Mouse (Mus musculus) embryonic facial prominence, embryonic 11.5 days (tissue): ENCODE measurements around the gene Syce2. TPM values are rescaled to one million over a fixed set of nuclear protein-coding genes. Genes with fewer than 3 reads are reported as not detected.
A peak's percentile ranks its signal among the peaks of the same experiment; 100 is the strongest.

Experiments
- ATAC-seq: fragments of 200-750 bp; cut with Nextera tagmentation; replicated peaks from 2 replicates; pipeline ENCODE4 v1.8.0; 2017; ENCODE audit warnings: low read depth; ENCODE audit not compliant: insufficient number of reproducible peaks, low FRiP score, low TSS enrichment
- DNase-seq: peaks from one replicate; pipeline ENCODE4 v3.0.0-alpha.2; 2015; ENCODE audit warnings: low spot score
- H3K27ac ChIP-seq: fragments of 300-500 bp; sonication (generic); replicated peaks from 2 replicates; pipeline ENCODE4 v1.5.1; 2014; ENCODE audit warnings: mild to moderate bottlenecking, low read depth, low read length, control low read depth
- H3K27me3 ChIP-seq: fragments of 300-500 bp; sonication (generic); 2 replicates; pipeline ENCODE4 v1.6.1; 2014; ENCODE audit warnings: mild to moderate bottlenecking, low read length, moderate library complexity, mixed read lengths; ENCODE audit not compliant: control insufficient read depth, insufficient read depth
- H3K36me3 ChIP-seq: fragments of 300-500 bp; sonication (generic); replicated peaks from 2 replicates; pipeline ENCODE4 v1.6.1; 2014; ENCODE audit warnings: low read depth, mild to moderate bottlenecking, low read length, moderate library complexity, mixed read lengths; ENCODE audit not compliant: control insufficient read depth, insufficient read depth
- H3K4me1 ChIP-seq: fragments of 300-500 bp; sonication (generic); 2 replicates; pipeline ENCODE4 v1.6.1; 2014; ENCODE audit warnings: low read length, mixed read lengths; ENCODE audit not compliant: control insufficient read depth, insufficient read depth
- H3K4me2 ChIP-seq: fragments of 300-500 bp; sonication (generic); 2 replicates; pipeline ENCODE4 v1.6.1; 2014; ENCODE audit warnings: low read depth, mild to moderate bottlenecking, control low read depth, low read length, moderate library complexity
- H3K4me3 ChIP-seq: fragments of 300-500 bp; sonication (generic); 2 replicates; pipeline ENCODE4 v1.5.1; 2014; ENCODE audit warnings: low read depth, low read length, control low read depth
- H3K9ac ChIP-seq: fragments of 300-500 bp; sonication (generic); replicated peaks from 2 replicates; pipeline ENCODE4 v1.6.1; 2014; ENCODE audit warnings: mild to moderate bottlenecking, control low read depth, low read length
- H3K9me3 ChIP-seq: fragments of 300-500 bp; sonication (generic); replicated peaks from 2 replicates; pipeline ENCODE4 v1.6.1; 2016; ENCODE audit warnings: mild to moderate bottlenecking, low read length, inconsistent platforms, mixed read lengths; ENCODE audit not compliant: control insufficient read depth
- WGBS: fragments of 180-500 bp; shearing (Covaris S2); extraction: QIAGEN DNeasy Blood & Tissue Kit; methylation state at CpG from one replicate; pipeline ENCODE4 v1.1.7; 2014; 5-methylcytosine and 5-hydroxymethylcytosine counted together
- polyA plus RNA-seq: library from polyadenylated mRNA; unstranded; fragments of >200 nt; fragmentation: Nextera tagmentation; extraction: Ambion mirVana; gene quantifications from 2 replicates; pipeline ENCODE4 v1.2.1, GENCODE M21; 2014

The Syce2 gene
- polyA plus RNA-seq, 1 experiment from 2014 or later = 89.2 TPM

GRCm38 (mm10) chr8:84839411-84839810, 32.5 kb upstream of the Syce2 start:
- peaks cover 12% of the 10 kb centered on the region for H3K4me1 ChIP-seq
- no peak overlapping the region for H3K27ac ChIP-seq
- no peak for ATAC-seq
- DNase-seq = no peak
- H3K36me3 ChIP-seq = peaks cover 45% of the 10 kb centered on the region
- peak overlapping the region; percentile 84; the same call in 1 of the 2 replicates for H3K9ac ChIP-seq
- H3K27me3 ChIP-seq = no peaks in the 10 kb centered on the region
- H3K9me3 ChIP-seq = no peaks in the 10 kb centered on the region
- WGBS = 92% methylated on average over 2 of the region's 2 CpGs
- peak overlapping the region; percentile 88 for H3K4me3 ChIP-seq
- peak overlapping the region; percentile 78 for H3K4me2 ChIP-seq

- H3K36me3 ChIP-seq = peaks cover 45% of the 10 kb centered on the region
- H3K9me3 ChIP-seq = no peaks in the 10 kb centered on the region
- ATAC-seq (no peak), DNase-seq (no peak)
- no peaks in the 10 kb centered on the region for H3K27me3 ChIP-seq
- H3K4me2 ChIP-seq = peak overlapping the region; percentile 78
- peaks cover 16% of the 10 kb centered on the region for H3K4me1 ChIP-seq
- H3K4me3 ChIP-seq = peak overlapping the region; percentile 88
- peak overlapping the region; percentile 80 for H3K27ac ChIP-seq
- peak overlapping the region; percentile 84 for H3K9ac ChIP-seq
- WGBS = 8% methylated on average over 7 of the region's 7 CpGs
Observed at GRCm38 (mm10) chr8:84839875-84840247, 32.0 kb upstream of the Syce2 start.

GRCm38 (mm10) chr8:84840248-84840999, 31.5 kb upstream of the Syce2 start, which contains the start of gene Rad23a:
Rad23a (minus strand) TSS chr8:84840665.
- Histone ChIP-seq H3K4me3 (peak within 1 kb of the TSS; percentile 88), H3K36me3 (peaks cover 42% of the 10 kb centered on the region), H3K27me3 (no peaks in the 10 kb centered on the region), H3K27ac (peak within 1 kb of the TSS; percentile 80), H3K9me3 (no peaks in the 10 kb centered on the region), H3K4me1 (peaks cover 17% of the 10 kb centered on the region), H3K9ac (peak within 1 kb of the TSS; percentile 84), H3K4me2 (peak within 1 kb of the TSS; percentile 78)
- ATAC-seq (peak; percentile 90), DNase-seq (peak; percentile 97)
- WGBS = 0% methylated on average over 43 of the region's 55 CpGs

GRCm38 (mm10) chr8:84841514-84841913, 30.4 kb upstream of the Syce2 start:
- H3K9me3 ChIP-seq = no peaks in the 10 kb centered on the region
- no peak for ATAC-seq
- H3K4me1 ChIP-seq = peaks cover 17% of the 10 kb centered on the region
- no peak overlapping the region for H3K4me2 ChIP-seq
- H3K36me3 ChIP-seq = peaks cover 35% of the 10 kb centered on the region
- H3K4me3 ChIP-seq = no peak overlapping the region
- 68% methylated on average over 1 of the region's 1 CpGs for WGBS
- H3K9ac ChIP-seq = no peak overlapping the region
- DNase-seq = no peak
- H3K27me3 ChIP-seq = no peaks in the 10 kb centered on the region
- no peak overlapping the region for H3K27ac ChIP-seq

DNA sequence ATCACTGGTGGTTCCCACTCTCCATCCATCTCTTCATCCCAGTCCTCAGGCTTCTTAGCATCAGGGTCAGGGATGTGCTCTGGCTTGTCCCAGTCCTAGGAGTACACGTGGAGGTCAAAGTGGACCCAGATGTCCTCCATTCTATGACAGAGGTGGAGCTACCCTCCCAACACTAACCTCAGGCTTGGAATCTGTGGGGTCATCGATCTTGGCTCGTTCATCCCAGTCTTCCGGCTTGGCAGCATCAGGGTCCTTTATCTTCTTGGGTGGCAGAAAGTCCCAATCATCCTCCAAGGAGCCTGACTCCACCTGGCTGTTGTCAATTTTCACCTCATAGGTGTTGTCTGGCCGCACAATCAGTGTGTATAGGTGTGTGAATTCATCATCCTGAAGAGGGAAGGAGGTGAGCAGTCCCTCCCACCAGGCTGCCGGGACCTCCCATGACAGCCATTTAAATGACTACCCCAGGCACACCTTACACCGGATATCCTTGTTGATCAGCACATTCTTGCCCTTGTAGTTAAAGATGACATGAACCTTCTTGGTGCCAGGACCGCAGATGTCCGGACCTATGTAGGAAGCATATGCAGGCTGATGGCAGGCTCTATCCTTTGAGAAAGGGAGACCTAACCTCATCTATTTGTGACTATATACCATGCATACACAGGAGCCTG, 27.4 kb upstream of the Syce2 start:
- H3K4me1 ChIP-seq = peaks cover 4% of the 10 kb centered on the region; the same call in 1 of the 2 replicates
- no peak overlapping the region for H3K27ac ChIP-seq

GRCm38 (mm10) chr8:84845355-84846093, 26.4 kb upstream of the Syce2 start:
- 18% methylated on average over 12 of the region's 12 CpGs for WGBS
- Histone ChIP-seq H3K36me3 (peaks cover 26% of the 10 kb centered on the region), H3K4me2 (peak overlapping the region; percentile 69), H3K27ac (peak overlapping the region; percentile 85; the same call in 1 of the 2 replicates), H3K27me3 (no peaks in the 10 kb centered on the region), H3K9ac (peak overlapping the region; percentile 94), H3K4me3 (peak overlapping the region; percentile 85), H3K9me3 (no peaks in the 10 kb centered on the region), H3K4me1 (peaks cover 4% of the 10 kb centered on the region; the same call in 1 of the 2 replicates)
- DNase-seq = peak; percentile 60
- ATAC-seq = no peak

More for the DNA sequence above, 27.4 kb upstream of the Syce2 start:
- ATAC-seq = no peak
- no peak for DNase-seq
- H3K36me3 ChIP-seq = peaks cover 26% of the 10 kb centered on the region
- no peaks in the 10 kb centered on the region for H3K27me3 ChIP-seq
- peak overlapping the region; percentile 30 for H3K9ac ChIP-seq
- no peaks in the 10 kb centered on the region for H3K9me3 ChIP-seq
- 84% methylated on average over 9 of the region's 9 CpGs for WGBS
- peak overlapping the region; percentile 69 for H3K4me2 ChIP-seq
- peak overlapping the region; percentile 85 for H3K4me3 ChIP-seq

DNA sequence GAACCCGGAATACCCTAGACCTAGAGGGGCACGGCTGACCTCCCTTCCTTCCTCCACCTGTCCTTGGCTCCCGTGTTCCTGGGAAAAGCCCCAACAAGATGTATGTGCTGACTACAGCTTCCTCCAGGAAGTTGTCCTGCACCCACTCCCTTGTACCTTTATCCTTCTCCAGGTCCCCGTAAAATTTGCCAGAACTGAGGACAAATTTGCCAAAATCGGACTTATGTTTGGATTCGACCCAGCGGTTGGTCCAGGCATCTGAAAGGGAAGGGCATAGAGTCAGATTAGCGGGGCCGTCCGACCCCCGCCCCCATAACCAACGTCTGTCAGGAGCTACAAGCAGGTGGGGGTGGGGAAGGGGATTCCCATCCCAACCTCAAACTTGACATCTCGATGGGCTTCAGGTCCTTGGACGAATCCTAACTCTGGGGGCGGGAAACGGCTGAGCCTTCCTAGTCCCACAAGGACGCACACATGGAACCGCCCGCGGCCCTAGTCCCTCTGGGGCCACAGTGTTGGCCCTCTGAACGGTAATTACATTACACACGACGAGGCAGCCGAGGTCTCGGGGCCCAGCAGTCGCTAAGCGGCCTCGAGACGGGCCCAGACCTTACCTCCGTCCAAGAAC, 25.7 kb upstream of the Syce2 start:
- 0% methylated on average over 30 of the region's 30 CpGs for WGBS
- Histone ChIP-seq H3K9ac (peak overlapping the region; percentile 94), H3K27ac (peak overlapping the region; percentile 85), H3K9me3 (no peaks in the 10 kb centered on the region), H3K27me3 (no peaks in the 10 kb centered on the region), H3K4me2 (peak overlapping the region; percentile 69), H3K36me3 (peaks cover 26% of the 10 kb centered on the region), H3K4me1 (peaks cover 4% of the 10 kb centered on the region; the same call in 1 of the 2 replicates), H3K4me3 (peak overlapping the region; percentile 85)
- DNase-seq = peak; percentile 50
- no peak; the same call in 1 of the 2 replicates for ATAC-seq
